Mouse (Mus musculus) embryo, embryonic 9.5 days (tissue): ENCODE measurements around the gene Scn1b.

ENCODE experiments used
- DNase-seq: peaks from one replicate; pipeline ENCODE4 v3.0.0-alpha.2; 2017; ENCODE audit errors: extremely low spot score

The Scn1b gene

DNA sequence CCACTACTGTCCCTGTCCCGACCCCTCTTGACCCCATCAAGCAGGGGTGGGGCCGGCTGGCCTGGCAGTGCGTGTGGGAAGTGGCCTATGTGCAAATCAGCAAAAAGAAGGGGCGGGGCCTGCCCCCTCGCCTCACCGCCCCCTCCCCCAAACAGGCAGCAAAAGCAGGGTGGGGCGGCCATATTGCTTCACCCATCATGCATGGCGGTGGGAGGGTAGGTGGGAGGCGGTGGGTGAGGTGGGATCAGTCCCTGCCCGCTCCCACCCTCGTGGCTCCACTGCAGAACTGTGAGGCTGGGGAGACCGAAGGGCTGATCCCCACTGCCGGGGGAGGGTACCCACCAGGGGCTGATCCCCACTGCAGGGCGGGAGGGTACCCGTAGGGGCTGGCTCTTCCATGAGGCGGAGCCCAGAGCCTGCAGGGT lies 10.1 kb downstream of the Scn1b start:
- peak; percentile 57 for DNase-seq

DNA sequence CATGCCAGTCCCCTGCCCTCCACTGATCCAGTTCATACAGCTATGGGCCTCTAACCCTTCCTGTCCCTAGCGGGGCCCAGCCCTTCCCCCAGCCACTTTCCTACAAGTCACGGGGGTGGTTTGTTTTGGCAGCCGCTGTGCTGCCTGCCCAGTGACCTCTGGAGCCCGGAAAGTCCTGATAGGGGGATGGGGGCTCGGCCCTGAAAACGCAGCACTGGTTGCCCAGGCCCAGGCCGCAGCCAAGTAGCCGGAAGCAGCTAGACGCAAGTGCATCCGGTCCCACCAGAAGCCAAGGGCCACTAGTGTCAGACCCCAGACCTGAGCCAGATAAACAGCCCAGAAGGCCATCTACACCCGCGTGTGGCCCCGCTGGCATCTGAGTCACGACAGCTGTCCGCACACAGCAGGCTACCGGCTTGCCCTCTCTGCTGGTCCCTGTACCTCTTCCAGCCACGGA lies 11.2 kb downstream of the Scn1b start:
- peak; percentile 71 for DNase-seq

DNA sequence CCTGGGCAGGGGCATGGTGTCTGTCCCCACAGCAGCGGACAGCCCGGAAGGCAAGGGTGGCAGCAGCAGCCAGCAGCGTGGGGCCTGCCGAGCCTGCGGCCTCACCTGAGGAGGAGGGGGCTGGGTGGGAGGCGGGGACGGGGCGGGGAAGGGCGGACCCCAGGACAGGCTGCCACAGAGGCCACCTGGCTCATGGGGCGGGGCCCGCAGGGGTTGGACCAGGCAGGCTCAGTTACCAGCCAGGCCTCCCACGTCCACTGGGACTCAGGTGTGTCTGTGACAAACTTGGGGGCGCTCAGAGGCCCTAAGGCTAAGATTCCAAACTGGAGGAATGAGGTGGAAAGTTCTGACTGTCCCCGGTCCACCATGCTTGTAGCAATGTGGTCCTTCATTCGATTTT lies 11.6 kb downstream of the Scn1b start, which contains the start of gene Hpn:
TSS of gene Hpn (minus strand) at position 109 of the 400 bp plus-strand sequence.
- DNase-seq = peak; percentile 47

DNA sequence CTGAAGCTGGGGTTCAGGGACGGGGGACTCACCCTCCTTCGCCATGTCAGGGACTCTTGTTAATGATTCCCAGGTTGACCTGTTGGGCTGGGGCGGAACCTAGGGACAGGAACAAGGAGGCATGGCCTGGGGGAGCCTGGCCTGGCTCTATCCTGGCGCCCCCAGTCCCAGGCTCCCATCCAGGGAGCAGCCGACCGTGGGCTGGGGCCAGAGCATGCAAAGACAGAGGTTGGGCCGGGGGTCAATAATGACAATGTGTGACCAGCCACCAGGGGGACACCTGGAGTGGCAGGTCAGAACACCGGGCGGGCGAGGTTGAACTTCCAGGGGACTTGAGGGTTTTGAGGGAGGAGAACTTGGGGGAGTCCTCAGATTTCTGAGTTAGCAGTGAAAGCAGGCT lies 12.2 kb downstream of the Scn1b start:
- peak; percentile 35 for DNase-seq

DNA sequence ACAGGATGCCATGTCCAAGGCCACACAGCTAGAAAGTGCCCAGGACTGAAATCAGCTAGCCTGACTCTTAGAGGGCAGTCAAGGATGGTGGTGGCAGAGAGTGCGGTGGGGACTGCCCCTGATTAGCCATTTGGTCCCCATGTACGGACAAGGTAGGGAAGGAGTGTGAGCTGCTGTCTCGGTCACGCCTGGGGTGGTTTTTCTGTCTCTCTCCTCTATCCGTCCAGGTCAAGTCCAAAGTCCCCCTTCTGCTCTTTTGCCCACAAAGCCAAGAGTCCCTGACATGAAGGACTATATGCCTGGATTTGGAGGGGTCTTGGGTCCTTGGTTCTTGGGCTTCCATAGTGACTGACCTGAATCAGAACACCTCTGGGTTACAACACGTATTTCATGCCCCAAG lies 13.0 kb downstream of the Scn1b start:
- no peak for DNase-seq

DNA sequence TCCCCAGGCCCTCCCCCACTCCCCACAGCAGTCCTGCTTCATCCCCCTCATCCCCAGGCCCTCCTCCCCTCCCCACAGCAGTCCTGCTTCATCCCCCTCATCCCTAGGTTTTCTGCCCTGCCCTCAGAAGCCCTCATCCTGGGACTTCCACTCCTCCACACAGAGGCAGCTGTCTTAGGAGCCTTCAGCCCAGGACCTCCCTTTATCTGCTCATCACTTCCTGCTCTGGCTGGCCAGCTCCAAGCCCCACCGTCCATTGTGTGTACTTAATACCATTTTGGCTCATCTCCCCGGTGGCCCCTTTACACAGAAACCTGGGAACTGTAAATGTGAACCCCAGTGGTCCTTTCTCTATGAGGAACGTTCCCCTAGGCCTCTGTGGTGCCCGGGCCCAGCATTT lies 14.8 kb downstream of the Scn1b start:
- no peak for DNase-seq

DNA sequence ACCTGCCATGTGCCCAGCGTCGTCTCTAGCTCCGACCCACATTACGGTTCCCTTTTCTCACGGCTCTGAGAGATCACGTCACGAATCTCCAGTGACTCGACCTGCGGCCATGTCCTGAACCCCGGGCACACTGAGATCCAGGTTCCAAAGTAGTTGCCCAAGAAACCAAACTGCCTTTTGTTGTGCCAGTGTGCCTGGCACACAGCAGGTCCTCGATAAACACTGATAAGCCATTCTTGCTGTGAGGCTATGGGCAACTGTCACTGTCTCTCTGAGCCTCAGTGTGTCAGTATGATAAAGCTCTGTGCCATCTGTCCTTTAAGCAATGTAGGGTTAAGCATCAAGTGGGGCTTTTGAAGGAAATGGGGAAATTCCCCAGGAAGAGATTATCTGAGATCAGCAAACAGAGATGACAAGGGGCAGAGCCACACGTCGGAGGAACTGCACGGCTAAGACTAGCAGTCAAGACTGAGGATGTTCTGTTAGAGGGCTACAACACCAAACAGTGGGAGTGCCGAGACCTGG lies 15.9 kb downstream of the Scn1b start:
- no peak for DNase-seq

DNA sequence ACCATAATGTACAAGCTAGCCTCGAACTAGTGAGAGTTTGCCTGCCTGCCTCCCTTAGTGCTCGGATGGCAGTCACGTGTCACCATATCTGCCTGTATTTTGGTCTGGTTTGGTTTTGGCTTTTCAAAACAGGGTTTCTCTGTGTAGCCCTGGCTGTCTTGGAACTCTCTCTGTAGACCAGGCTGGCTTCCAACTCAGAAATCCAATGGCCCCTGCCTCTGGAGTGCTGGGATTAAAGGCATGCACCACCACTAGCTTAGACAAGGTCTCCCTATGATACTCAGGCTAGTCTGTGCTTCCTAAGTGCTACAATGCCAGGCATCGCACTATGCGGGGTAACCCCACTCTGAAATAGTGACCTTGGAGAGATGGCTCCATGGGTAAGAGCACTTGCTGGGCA lies 17.0 kb downstream of the Scn1b start:
- no peak for DNase-seq

DNA sequence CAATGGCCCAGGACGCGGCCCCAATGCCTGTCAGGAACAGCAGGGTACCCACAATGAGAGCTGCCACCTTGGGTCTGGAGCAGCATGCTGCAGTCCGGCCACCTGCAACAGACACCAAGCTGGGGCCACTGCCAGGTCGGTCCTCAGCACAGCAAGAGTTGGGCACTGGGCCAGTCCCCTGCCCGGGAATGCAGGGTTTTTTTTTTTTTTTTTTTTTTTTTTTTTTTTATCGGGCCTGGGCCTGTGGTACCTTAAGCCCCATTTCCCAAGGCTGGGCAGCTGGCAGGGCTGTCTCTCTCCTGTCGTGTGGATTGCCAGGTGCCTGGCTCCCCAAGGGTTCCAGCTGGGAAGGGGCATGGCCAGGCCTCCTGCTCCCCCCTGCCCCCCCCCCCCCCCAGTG lies 17.7 kb downstream of the Scn1b start:
- DNase-seq = no peak

DNA sequence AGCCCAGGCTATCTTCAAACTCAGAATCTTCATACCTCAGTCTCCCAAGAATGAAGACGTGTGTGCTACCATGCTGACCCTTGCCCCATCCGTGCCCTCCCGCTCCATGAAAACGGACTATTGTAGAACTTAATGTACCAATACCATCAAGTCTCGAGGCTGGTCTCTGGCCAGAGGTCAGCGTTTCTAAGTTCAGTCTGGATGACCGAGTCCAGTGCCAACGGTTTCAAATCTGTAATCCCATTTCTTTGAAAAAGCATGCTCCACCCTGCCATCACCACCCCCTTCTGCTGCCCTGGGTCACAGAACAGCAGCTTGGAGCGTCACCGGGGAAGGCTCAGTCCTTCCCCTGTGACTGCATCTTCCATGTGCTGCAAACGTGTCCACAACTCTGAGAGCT lies 19.0 kb downstream of the Scn1b start:
- no peak for DNase-seq

DNA sequence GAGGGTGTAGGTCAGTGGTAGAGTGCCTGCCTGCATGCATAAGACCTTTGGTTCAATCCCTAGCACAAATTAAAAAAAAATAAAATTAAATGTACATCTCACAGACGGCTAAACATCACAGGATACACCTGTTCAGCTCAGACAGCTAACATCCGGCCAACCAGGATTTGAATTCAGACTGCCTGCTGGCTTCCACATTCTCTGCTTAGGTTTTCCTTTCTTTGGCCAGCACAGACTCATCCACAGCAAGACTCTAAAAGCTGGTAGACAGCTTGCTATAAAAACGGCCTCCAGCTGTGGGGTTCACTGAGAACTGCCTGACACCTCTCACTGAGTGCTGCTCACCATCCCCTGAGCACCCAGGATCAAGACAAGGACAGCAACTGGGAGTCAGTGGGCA lies 20.6 kb downstream of the Scn1b start:
- no peak for DNase-seq

DNA sequence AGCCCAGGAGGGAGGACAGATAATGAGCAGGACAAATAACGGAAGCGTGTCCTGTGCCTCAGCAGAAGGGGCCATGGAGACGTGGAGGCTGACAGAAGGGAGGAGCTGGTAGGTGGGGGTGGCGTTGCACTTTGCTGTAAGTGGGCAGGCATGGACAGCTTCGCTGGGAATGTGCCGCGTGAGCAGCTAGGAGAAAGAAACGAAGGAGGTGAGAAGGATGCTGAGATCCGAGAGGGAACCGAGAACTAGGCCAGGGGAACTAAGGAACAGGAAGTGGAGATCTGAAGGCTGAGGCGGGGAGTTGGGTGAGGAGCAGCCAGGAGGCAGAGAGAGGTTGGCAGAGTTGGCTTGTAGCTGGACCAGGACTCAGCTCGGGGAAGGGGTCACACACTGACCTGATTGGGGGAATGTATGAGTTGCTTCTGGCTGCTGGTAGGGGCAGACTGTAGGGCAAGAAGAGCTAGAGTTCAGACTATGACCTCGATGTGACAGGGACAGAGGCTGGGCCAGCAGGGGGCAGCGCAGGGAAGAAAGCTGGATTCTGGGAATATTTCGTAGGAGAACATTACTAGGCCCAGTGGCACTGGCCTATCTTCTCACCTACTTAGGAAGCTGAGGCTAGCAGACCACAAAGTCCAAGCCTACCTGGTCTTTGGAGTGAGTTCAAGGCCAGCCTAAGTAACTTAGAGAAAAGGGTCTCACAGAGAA lies 21.6 kb downstream of the Scn1b start:
- peak; percentile 38 for DNase-seq

DNA sequence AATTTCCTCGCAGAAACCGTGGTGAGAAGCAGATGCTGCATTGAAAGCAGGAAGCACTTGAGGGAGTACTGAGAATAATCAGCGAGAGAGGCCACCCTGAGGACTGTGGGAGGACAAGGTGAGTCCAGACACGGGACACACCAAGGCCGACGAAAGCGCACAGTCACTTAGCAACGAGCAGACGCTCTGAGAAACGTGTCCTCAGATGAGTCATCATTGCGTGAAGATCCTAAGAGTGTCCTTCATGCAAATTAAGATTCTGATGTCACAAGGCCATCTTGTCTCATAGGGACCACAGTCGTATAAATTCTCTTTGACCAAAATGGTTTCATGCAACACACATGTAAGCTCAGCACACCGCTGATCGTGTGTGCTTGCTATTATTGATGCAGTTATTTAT lies 26.0 kb downstream of the Scn1b start:
- DNase-seq = no peak

DNA sequence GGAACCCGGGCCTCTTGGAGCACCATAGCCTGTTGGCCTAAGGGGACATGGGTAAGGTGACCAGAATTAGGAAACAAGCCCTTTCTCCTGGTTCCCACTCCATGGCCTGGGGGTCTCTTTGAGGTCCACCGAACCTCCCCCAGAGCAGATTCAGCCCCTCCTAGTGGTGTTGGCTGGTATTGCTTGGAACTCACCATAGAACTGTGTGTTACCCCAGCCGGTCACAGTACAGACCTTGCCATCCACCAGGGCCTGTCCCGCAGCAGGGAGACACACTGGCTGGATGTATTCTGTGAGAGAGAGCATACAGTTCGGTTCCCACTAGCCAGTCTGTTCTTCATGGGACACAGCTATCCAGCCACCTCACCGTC lies 27.2 kb downstream of the Scn1b start:
- no peak for DNase-seq

DNA sequence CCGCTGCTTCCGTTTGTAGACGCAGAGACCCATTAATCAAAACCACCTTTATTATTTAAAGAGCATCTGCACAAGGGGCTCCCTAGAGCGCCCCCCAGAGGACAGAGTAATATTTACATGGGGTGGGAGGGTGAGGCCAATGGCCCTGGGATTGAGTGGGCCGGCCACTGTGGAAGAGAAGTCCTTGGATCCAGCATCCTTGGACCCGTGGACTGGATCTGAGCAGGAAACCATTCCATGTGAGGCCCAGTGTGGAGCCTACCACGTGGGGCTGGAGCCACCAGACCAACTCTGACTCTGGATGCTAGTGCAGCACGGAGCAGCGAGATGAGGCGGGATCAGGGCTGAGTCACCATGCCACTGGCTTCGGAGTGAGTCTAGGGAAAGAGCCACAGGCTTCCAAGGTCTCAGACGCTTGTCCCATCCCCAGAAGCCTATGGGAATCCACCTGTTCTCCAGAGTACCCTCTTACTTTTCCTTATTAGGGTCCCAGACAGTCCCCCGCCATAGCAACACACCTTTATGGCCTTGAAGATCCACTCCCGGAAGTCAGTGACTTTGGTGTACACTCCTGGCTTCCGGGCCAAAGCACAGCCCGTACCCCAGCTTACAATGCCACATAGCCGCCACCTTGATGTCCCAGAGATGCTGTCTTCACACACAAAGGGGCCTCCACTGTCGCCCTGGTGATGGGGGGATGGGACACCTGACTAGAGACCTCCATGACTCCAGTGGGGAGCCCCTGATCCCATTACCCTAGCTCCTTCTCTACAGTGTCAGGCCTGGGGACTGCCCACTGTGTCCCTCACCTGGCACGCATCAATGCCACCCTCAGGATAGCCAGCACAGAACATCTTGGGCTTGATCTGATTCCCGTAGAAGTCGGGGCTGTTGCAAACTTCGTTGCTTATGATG lies 27.8 kb downstream of the Scn1b start:
- DNase-seq = no peak

DNA sequence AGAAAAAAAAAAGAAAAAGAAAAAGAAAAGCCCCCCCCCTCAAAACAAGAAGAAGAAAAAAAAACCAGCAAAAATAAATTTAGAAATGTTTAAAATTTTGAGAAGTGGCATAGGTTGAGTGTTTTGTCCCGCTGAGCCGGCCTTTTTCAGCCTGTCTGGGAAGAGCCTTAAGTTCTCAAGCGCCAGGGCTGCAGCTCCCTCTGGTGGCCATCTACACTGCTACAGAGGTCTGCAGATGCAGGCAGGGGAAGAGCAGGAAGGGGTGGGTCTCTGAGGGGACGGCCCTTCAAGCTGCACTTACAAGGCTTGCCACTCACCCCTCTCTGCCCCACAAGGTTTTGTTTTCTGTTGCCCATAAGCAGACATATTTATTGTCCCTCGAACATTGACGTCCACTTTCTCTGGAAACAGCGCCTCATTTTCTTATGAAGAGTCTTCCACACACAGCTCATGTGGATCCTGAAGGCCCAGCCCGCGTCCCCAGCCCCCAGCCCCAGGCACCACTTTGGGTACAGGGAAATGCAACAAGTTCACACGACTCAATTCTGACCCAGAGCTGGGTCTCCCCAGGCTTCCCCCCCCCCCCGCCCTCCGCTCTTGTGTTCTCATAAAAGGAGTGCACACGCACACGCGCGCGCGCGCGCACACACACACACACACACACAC lies 29.1 kb downstream of the Scn1b start:
- DNase-seq = peak; percentile 89

DNA sequence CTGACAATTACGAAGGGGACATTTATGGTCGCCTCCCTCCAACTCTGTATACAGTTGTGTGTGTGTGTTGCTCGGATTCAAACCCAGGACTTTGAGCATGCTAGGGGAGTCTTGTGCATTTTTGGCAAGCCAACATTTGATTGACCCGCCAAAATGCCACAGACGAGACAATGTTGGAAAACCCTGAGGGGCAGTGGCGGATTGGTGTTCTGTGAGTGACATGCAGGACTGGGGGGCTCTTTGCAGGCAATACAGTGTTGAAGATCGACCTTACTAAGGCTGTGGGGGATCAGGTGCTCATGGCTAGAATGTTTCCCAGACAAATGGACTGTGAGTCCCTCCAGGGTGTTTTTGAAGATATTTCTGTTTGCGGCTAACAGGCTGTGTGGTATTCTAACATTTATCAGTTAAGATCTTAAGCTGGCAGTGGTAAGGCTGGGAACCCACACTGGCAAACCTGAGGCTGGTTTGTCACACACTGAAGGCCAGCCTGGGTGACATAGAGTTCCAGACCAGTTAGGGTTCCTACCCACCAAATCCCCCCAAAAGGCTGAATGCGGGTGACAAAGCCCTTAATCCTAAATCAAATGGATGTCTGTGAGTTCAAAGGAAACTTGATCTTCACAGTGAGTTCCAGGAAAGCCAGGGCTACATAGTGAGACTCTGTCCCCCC lies 29.8 kb downstream of the Scn1b start:
- DNase-seq = no peak

DNA sequence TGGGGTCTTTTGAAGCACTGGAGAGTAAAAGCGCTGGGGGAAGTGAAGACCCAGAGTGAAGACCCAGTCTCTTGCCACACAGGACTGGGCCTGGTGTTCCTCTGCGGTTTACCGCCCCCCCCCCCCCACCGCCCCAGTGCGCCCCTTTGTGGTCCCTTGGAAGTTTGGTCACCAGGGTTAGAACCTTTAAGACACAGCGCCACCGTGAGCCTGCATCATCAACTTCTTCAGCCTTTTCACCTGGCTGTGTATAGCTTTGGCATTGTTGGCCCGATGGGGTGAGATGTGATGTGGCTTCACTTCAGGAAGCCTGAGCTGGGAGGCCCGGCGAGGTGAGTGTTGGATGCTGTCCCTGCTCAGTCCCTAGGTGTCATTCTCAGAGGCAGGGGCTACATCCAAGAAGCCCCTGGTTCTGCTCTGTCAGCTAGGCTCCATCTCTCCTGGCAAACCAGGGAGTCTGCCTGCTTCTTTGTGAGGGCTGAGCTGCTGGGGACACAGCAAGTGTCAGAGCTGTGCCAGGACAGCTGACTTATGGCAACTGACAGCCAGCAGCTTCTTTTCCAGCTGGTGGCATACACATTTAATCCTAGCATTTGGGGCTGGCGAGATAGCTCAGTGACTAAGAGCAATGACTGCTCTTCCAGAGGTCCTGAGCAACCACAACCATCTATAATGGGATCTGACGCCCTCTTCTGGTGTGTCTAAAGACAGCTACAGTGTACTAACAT lies 31.9 kb downstream of the Scn1b start:
- no peak for DNase-seq

DNA sequence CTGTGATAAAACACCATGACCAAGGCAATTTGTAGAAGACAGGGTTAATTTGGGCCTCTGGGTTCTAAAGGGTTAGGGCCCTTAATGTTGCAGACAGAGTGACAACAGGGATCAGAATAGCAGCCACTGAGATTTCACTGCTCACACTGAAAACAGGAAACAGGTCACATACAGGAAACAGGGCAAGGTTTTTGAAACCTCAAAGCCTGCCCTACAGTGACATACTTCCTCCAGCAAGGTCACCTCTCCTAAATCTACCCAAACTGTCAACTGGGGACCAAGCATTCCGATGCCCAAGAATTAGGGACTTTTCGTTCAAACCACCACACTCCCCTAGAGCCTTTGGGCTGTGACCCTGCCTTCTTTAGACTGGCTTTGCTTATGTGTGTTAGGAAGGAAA lies 37.1 kb downstream of the Scn1b start:
- DNase-seq = no peak

DNA sequence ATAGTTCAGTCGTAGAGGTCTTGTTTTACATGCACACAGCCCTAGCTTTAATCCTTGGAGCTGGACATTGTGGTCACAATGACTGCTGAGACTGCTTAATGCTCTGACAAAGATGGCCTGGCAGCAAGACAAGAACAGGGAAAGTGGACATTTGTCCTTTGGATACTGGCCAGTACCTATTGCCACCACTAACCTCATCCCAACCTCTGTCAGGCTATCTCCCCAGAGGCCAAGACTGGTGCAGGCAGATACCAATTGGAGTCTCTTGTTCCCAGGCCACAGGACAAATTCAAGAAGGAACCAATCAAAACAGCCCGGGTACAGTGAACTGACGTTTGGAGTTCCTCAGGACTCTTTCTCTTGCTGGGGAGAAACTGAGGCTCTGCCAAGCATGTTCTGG lies 38.6 kb downstream of the Scn1b start:
- DNase-seq = no peak

DNA sequence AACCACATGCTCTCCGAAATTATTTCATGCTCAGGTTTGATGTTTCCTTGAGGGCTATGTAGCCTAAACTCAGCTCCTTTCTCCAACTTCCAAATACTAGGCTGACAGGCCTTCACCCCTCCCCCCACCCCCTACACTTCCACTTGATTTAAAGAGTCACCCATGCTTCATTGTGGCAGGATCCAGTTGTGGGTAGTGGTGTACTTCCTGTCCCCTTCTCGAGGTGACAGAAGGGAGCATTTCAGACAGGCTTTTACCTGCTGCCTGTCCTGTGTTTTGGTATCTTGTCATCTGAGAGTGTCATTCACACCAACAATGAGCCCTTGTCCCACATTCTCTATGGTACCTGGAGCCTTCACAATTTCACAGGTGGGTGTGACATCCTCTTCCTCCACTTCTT lies 39.5 kb downstream of the Scn1b start:
- DNase-seq = no peak
